Mouse (Mus musculus) lung, adult 2 months (tissue): ENCODE results near the gene Mcm10.

ENCODE experiments used
- CTCF ChIP-seq: fragments of 200-500 bp; IDR thresholded peaks from 2 replicates; pipeline ENCODE4 v1.5.1; 2011; ENCODE audit warnings: mild to moderate bottlenecking, low read length, control low read depth; ENCODE audit not compliant: insufficient read depth
- POLR2A ChIP-seq: fragments of 200-500 bp; IDR thresholded peaks from 2 replicates; pipeline ENCODE4 v1.6.1; 2011; ENCODE audit warnings: low read depth, mild to moderate bottlenecking, control low read depth, low read length, borderline replicate concordance; ENCODE audit errors: extremely low read depth

- no peak for TF ChIP-seq CTCF
- no peak for TF ChIP-seq POLR2A
Measured at GRCm38 (mm10) chr2:5041854-5042253, 29.3 kb upstream of the Mcm10 start.
